Mouse (Mus musculus) liver, adult 2 months (tissue): ENCODE data around the gene Eif3l. TPM values are rescaled to one million over a fixed set of nuclear protein-coding genes. Genes with fewer than 3 reads are reported as not detected.

ENCODE experiments used
- DNase-seq: peaks from one replicate; pipeline ENCODE4 v3.0.0-alpha.2; 2011; ENCODE audit warnings: low read depth, low spot score; ENCODE audit errors: extremely low read depth
- H3K27ac ChIP-seq: fragments of 200-500 bp; replicated peaks from 2 replicates; pipeline ENCODE4 v1.5.1; 2012; ENCODE audit warnings: low read depth, mild to moderate bottlenecking, control low read depth, inconsistent platforms, low read length; ENCODE audit not compliant: insufficient read depth
- H3K27me3 ChIP-seq: fragments of 200-500 bp; 2 replicates; pipeline ENCODE4 v1.6.1; 2012; ENCODE audit warnings: mild to moderate bottlenecking, moderate library complexity, low read length, inconsistent platforms; ENCODE audit not compliant: control insufficient read depth, insufficient read depth
- H3K36me3 ChIP-seq: fragments of 200-500 bp; 2 replicates; pipeline ENCODE4 v1.6.1; 2012; ENCODE audit warnings: low read length, inconsistent platforms; ENCODE audit not compliant: control insufficient read depth, insufficient read depth
- H3K4me1 ChIP-seq: fragments of 200-500 bp; 2 replicates; pipeline ENCODE4 v1.6.1; 2011; ENCODE audit warnings: low read length; ENCODE audit not compliant: control insufficient read depth, insufficient read depth
- H3K4me3 ChIP-seq: fragments of 200-500 bp; 2 replicates; pipeline ENCODE4 v1.5.1; 2011; ENCODE audit warnings: low read depth, mild to moderate bottlenecking, control low read depth, low read length, moderate library complexity; ENCODE audit not compliant: insufficient read depth
- H3K79me2 ChIP-seq: fragments of 200-500 bp; 2 replicates; pipeline ENCODE4 v1.6.1; 2012; ENCODE audit warnings: inconsistent platforms, mild to moderate bottlenecking, low read length, moderate library complexity; ENCODE audit not compliant: control insufficient read depth, insufficient read depth
- H3K9ac ChIP-seq: fragments of 200-500 bp; 2 replicates; pipeline ENCODE4 v1.6.1; 2012; ENCODE audit warnings: low read depth, mild to moderate bottlenecking, control low read depth, inconsistent platforms, low read length
- CTCF ChIP-seq: fragments of 200-500 bp; IDR thresholded peaks from 2 replicates; pipeline ENCODE4 v1.5.1; 2011; ENCODE audit warnings: low read depth, low read length, control low read depth
- POLR2A ChIP-seq: fragments of 200-500 bp; IDR thresholded peaks from 2 replicates; pipeline ENCODE4 v1.6.1; 2011; ENCODE audit warnings: low read length, control low read depth; ENCODE audit not compliant: insufficient read depth; ENCODE audit errors: extremely low read depth
- WGBS: fragments of 180-500 bp; shearing (Covaris S2); methylation state at CpG from one replicate; pipeline ENCODE4 v1.1.7; 2018; 5-methylcytosine and 5-hydroxymethylcytosine counted together
- polyA plus RNA-seq: library from polyadenylated mRNA; depleted of rRNA; stranded (reverse); fragments of >200 nt; gene quantifications from 2 replicates; pipeline ENCODE4 v1.2.3, GENCODE M21; 2012
- total RNA-seq: library from RNA; depleted of rRNA; stranded (reverse); fragments of >200 nt; gene quantifications from 2 replicates; pipeline ENCODE4 v1.2.3, GENCODE M21; 2014

Eif3l gene
- total and polyA plus RNA-seq, 2 experiments = 82.1 to 103 TPM

DNA sequence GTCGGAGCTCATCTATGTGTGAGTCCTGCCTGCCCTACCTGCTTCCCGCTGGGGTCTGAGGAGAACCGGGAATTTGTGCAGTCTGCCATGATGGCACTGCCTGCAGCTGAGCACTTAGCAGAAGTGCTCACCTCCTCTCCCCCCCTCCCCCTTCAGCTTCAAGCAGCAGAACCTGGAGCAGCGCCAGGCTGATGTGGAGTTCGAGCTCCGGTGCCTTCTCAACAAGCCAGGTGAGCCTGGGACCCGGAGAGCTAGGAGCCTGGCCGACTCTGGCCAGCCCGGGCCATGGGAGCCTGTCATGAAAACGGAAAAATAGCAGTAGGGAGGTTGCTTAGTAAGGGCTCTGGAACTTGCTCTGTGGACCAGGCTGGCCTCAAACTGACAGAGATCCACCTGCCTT, 55.8 kb downstream of the Eif3l start:
- Histone ChIP-seq H3K36me3 (peaks cover 30% of the 10 kb centered on the region), H3K27ac (no peak overlapping the region), H3K9ac (no peak overlapping the region), H3K4me3 (no peak overlapping the region), H3K4me1 (no peaks in the 10 kb centered on the region), H3K27me3 (no peaks in the 10 kb centered on the region), H3K79me2 (no peaks in the 10 kb centered on the region)
- WGBS = 90% methylated on average over 10 of the region's 10 CpGs
- no peak for DNase-seq
- TF ChIP-seq POLR2A (no peak), CTCF (no peak)

DNA sequence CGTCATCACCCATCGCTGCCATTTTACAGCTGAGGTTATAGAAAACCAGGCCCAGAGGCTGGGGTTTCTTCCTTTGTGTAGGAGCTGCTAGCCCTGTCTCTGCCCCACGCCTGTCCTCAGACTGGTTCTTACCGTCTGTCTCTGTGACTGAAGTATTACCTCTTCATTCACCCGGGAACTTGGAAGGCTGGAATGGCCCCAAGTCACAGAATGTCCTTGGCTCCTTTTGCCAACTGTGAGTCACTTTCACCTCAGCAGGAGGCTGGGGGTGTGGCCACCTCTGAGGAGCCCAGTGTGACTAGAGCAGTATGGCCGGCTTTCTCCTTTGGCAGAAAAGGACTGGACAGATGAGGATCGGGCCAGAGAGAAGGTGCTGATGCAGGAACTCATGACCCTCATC, 56.5 kb downstream of the Eif3l start:
- H3K9ac ChIP-seq = no peak overlapping the region
- no peak overlapping the region for H3K27ac ChIP-seq
- no peak overlapping the region for H3K4me3 ChIP-seq
- no peaks in the 10 kb centered on the region for H3K4me1 ChIP-seq
- 70% methylated on average over 7 of the region's 7 CpGs for WGBS
- TF ChIP-seq POLR2A (no peak), CTCF (no peak)
- no peak for DNase-seq
- H3K27me3 ChIP-seq = no peaks in the 10 kb centered on the region
- peaks cover 30% of the 10 kb centered on the region for H3K36me3 ChIP-seq
- H3K79me2 ChIP-seq = no peaks in the 10 kb centered on the region

DNA sequence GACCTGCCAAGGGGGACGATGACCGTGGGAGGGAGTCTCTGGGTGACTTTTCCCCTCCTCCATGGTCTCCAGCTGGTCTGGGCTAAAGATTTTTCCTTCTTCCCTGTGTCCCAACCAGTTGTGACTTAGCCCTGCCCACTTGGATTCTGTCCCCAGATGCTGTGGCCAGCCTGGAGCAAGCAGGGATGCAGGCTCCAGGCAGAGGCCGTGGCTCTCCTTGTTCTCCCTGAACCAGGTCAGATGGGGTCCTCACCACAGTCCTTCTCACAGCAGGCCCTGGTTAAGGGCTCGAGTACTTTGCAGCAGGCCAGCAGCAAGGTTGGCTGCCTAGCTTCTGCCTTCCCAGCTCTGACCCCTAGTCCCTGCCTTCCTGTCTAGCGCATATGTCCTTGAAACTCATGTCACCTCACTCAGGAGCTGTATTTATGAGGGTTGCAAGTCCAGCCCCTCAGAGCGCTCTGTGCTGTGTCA, 58.2 kb downstream of the Eif3l start:
- H3K27ac ChIP-seq = no peak overlapping the region
- peaks cover 19% of the 10 kb centered on the region; the same call in 1 of the 2 replicates for H3K36me3 ChIP-seq
- H3K79me2 ChIP-seq = no peaks in the 10 kb centered on the region
- H3K4me3 ChIP-seq = no peak overlapping the region
- H3K9ac ChIP-seq = no peak overlapping the region
- TF ChIP-seq CTCF = no peak
- no peak for TF ChIP-seq POLR2A
- WGBS = 87% methylated on average over 6 of the region's 6 CpGs
- H3K27me3 ChIP-seq = no peaks in the 10 kb centered on the region
- no peaks in the 10 kb centered on the region for H3K4me1 ChIP-seq
- DNase-seq = no peak

DNA sequence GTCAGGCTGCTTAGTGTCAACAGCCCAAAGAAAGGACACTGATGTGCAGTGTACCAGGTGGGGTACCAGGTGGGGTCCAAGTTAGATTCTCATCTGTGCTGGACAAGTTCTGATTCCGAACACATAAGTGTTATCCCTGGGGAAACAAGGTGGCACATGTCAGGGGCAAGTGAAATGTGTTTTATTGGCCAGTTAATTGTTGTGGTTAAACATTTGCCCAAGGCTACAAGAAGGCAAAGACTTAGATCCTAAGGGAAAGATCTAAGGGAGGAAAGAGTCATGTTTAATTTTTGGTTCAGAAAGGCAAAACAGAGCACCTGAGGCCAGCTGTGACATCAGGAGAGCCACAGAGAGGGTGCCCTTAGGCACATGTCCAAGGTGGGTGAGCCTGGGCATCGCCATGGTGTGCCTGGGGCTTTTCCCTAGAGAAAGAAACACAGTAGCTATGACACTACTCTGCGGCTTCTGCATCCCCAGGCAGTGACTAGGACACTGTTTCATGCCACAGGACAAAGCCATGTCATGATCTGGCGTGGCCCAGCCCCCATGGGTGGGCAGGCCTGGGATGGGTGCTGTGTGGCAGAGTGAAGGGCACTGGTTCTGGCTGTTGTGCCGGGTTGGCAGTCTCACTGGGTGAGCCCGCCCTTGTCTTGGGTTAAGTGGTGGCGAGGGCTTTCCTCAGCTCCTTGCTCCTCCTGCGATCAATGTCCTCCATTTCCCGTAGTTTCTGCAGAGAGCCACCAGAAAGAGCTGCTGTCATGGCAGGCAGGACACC, 59.7 kb downstream of the Eif3l start:
- Histone ChIP-seq H3K79me2 (no peaks in the 10 kb centered on the region), H3K27ac (no peak overlapping the region), H3K36me3 (peaks cover 13% of the 10 kb centered on the region; the same call in 1 of the 2 replicates), H3K9ac (no peak overlapping the region), H3K4me1 (no peaks in the 10 kb centered on the region), H3K4me3 (no peak overlapping the region), H3K27me3 (no peaks in the 10 kb centered on the region)
- WGBS = 89% methylated on average over 9 of the region's 9 CpGs
- TF ChIP-seq POLR2A (no peak), CTCF (no peak)
- no peak for DNase-seq

DNA sequence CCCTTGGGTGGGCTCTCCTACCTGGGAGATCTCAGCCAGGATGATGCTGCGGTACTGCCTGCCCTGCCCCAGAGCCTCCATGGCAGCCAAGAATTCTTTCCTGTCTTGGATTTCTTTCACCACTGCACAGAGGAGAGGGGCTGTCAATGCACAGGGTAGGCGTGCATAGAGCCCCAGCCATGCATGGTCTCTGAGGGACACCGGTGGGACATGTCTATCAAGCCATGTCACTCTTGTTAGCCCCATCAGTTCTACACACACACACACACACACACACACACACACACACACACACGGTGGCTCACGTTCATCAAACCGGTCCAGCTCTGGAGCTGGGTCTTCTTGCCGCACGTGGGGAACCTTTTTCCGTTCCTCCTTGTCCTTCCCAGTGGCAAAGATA, 60.4 kb downstream of the Eif3l start:
- Histone ChIP-seq H3K27ac (no peak overlapping the region), H3K79me2 (no peaks in the 10 kb centered on the region), H3K27me3 (no peaks in the 10 kb centered on the region), H3K4me1 (no peaks in the 10 kb centered on the region), H3K4me3 (no peak overlapping the region), H3K36me3 (peaks cover 9% of the 10 kb centered on the region; the same call in 1 of the 2 replicates), H3K9ac (no peak overlapping the region)
- 81% methylated on average over 9 of the region's 9 CpGs for WGBS
- no peak for DNase-seq
- no peak for TF ChIP-seq CTCF
- no peak for TF ChIP-seq POLR2A

DNA sequence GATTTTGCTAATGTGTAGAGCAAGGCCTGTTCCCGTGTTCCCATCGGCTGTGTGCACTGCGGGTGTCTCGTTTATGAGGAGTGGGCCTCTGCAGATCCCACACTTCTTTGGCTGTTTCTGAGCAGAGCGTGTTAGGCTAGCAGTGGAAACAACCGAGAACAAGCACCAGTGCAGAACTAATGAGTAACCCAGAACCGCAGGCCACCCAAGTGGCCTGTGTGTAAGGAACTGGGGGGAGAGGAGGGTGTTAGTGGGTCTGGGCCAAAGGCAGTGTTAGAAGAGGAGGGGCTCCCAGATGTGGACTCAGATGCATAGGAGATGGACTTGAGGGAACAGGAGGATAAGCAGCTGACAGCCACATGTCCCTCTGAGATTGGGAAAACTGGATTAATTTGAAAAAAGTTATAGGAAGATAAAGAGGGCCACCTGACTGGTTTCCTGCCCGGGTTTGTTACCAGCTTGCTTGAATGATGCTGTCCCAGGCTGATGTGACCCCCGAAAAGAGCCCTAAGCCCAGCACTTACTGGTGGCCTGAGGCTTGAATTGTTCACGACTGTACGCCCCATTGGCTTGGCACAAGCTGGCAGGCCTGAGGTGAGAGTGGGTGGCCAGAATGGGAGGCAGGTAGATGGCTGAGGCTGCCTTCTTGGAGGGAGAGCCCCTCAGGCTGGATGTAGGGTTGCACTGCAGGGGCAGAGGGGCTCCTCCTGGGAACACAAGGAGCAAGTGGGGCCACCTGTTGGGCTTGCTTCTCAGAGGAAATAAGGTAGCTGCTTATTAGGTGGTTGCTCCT, 61.0 kb downstream of the Eif3l start:
- H3K4me3 ChIP-seq = no peak overlapping the region
- H3K36me3 ChIP-seq = peaks cover 3% of the 10 kb centered on the region; the same call in 1 of the 2 replicates

More for the DNA sequence above, 61.0 kb downstream of the Eif3l start:
- Histone ChIP-seq H3K27ac (no peak overlapping the region), H3K4me1 (peaks cover 3% of the 10 kb centered on the region; the same call in 1 of the 2 replicates), H3K27me3 (no peaks in the 10 kb centered on the region), H3K79me2 (no peaks in the 10 kb centered on the region), H3K9ac (no peak overlapping the region)
- 73% methylated on average over 11 of the region's 11 CpGs for WGBS
- DNase-seq = no peak
- TF ChIP-seq POLR2A = no peak
- TF ChIP-seq CTCF = no peak
